Mouse (Mus musculus) thymus, adult 2 months (tissue): ENCODE measurements around the gene Cyp2w1. TPM values are rescaled to one million over a fixed set of nuclear protein-coding genes. Genes with fewer than 3 reads are reported as not detected.

Experiments
- DNase-seq: peaks from one replicate; pipeline ENCODE4 v3.0.0; 2021
- H3K27ac ChIP-seq: fragments of 200-500 bp; 2 replicates; pipeline ENCODE4 v1.5.1; 2012; ENCODE audit warnings: low read length, control low read depth; ENCODE audit not compliant: control insufficient read depth, insufficient read depth
- H3K27me3 ChIP-seq: fragments of 200-500 bp; 2 replicates; pipeline ENCODE4 v1.6.1; 2012; ENCODE audit warnings: mild to moderate bottlenecking, low read length, moderate library complexity, mixed read lengths; ENCODE audit not compliant: control insufficient read depth, insufficient read depth
- H3K36me3 ChIP-seq: fragments of 200-500 bp; 2 replicates; pipeline ENCODE4 v1.6.1; 2012; ENCODE audit warnings: mild to moderate bottlenecking, low read length, moderate library complexity; ENCODE audit not compliant: control insufficient read depth, insufficient read depth
- H3K4me1 ChIP-seq: fragments of 200-500 bp; replicated peaks from 2 replicates; pipeline ENCODE4 v1.6.1; 2012; ENCODE audit warnings: low read length; ENCODE audit not compliant: control insufficient read depth, insufficient read depth
- H3K4me3 ChIP-seq: fragments of 200-500 bp; 2 replicates; pipeline ENCODE4 v1.5.1; 2012; ENCODE audit warnings: mild to moderate bottlenecking, low read length, control low read depth, moderate library complexity; ENCODE audit not compliant: control insufficient read depth, insufficient read depth
- CTCF ChIP-seq: fragments of 200-500 bp; IDR thresholded peaks from 2 replicates; pipeline ENCODE4 v1.5.1; 2012; ENCODE audit warnings: mild to moderate bottlenecking, control low read depth, low read length, moderate library complexity, borderline replicate concordance; ENCODE audit not compliant: control insufficient read depth, poor library complexity, insufficient read depth; ENCODE audit errors: extremely low read depth
- POLR2A ChIP-seq: fragments of 200-500 bp; IDR thresholded peaks from 2 replicates; pipeline ENCODE4 v1.6.1; 2012; ENCODE audit warnings: mild to moderate bottlenecking, low read length, control low read depth, moderate library complexity; ENCODE audit not compliant: control insufficient read depth, poor library complexity, insufficient read depth; ENCODE audit errors: extremely low read depth
- WGBS: fragments of 180-500 bp; shearing (Covaris S2); methylation state at CpG from one replicate; pipeline ENCODE4 v1.1.7; 2018; 5-methylcytosine and 5-hydroxymethylcytosine counted together
- polyA plus RNA-seq: library from polyadenylated mRNA; depleted of rRNA; stranded (reverse); fragments of >200 nt; gene quantifications from 2 replicates; pipeline ENCODE4 v1.2.3, GENCODE M21; 2012

Gene Cyp2w1
- polyA plus RNA-seq, 1 experiment, result 0.20 TPM

GRCm38 (mm10) chr5:139338403-139338802 is 14.0 kb upstream of the Cyp2w1 start:
- no peaks in the 10 kb centered on the region for H3K27me3 ChIP-seq
- H3K27ac ChIP-seq, result no peak overlapping the region
- 92% methylated on average over 3 of the region's 3 CpGs for WGBS
- no peak for TF ChIP-seq POLR2A
- TF ChIP-seq CTCF, result no peak
- no peak overlapping the region for H3K4me3 ChIP-seq
- peaks cover 22% of the 10 kb centered on the region for H3K36me3 ChIP-seq
- H3K4me1 ChIP-seq, result no peaks in the 10 kb centered on the region
- no peak for DNase-seq

GRCm38 (mm10) chr5:139338891-139339290 is 13.5 kb upstream of the Cyp2w1 start:
- TF ChIP-seq POLR2A (no peak), CTCF (no peak)
- WGBS, result 96% methylated on average over 11 of the region's 11 CpGs
- no peak overlapping the region for H3K4me3 ChIP-seq
- H3K27ac ChIP-seq, result no peak overlapping the region
- H3K27me3 ChIP-seq, result no peaks in the 10 kb centered on the region
- DNase-seq, result no peak
- peaks cover 22% of the 10 kb centered on the region for H3K36me3 ChIP-seq
- peaks cover 4% of the 10 kb centered on the region; the same call in 1 of the 2 replicates for H3K4me1 ChIP-seq

GRCm38 (mm10) chr5:139344021-139344686 is 8.3 kb upstream of the Cyp2w1 start:
- peak overlapping the region; percentile 91 for H3K4me3 ChIP-seq
- peaks cover 14% of the 10 kb centered on the region for H3K4me1 ChIP-seq
- no peaks in the 10 kb centered on the region for H3K27me3 ChIP-seq
- 7% methylated on average over 12 of the region's 12 CpGs for WGBS
- TF ChIP-seq POLR2A (no peak), CTCF (peak; percentile 90; the same call in 1 of the 2 replicates)
- H3K36me3 ChIP-seq, result peaks cover 13% of the 10 kb centered on the region
- DNase-seq, result peak; percentile 76
- H3K27ac ChIP-seq, result no peak overlapping the region

GRCm38 (mm10) chr5:139344687-139345363 is 7.6 kb upstream of the Cyp2w1 start:
- Histone ChIP-seq H3K27me3 (no peaks in the 10 kb centered on the region), H3K4me3 (peak overlapping the region; percentile 91), H3K27ac (no peak overlapping the region), H3K36me3 (peaks cover 10% of the 10 kb centered on the region), H3K4me1 (peaks cover 14% of the 10 kb centered on the region)
- TF ChIP-seq CTCF, result 0 out of 2 replicates have a peak, but pooled peaks have one; percentile 30
- 0 out of 2 replicates have a peak, but pooled peaks have one; percentile 34 for TF ChIP-seq POLR2A
- DNase-seq, result peak; percentile 92
- WGBS, result under 1% methylated on average over 33 of the region's 33 CpGs

- H3K4me1 ChIP-seq, result peaks cover 14% of the 10 kb centered on the region
- WGBS, result 15% methylated on average over 5 of the region's 5 CpGs
- H3K27me3 ChIP-seq, result no peaks in the 10 kb centered on the region
- peaks cover 10% of the 10 kb centered on the region for H3K36me3 ChIP-seq
- H3K27ac ChIP-seq, result no peak overlapping the region
- TF ChIP-seq CTCF, result no peak
- TF ChIP-seq POLR2A, result no peak
- DNase-seq, result no peak
- H3K4me3 ChIP-seq, result no peak overlapping the region
Observed at GRCm38 (mm10) chr5:139345364-139345714, 7.1 kb upstream of the Cyp2w1 start.

GRCm38 (mm10) chr5:139347225-139347624 is 5.2 kb upstream of the Cyp2w1 start:
- H3K27me3 ChIP-seq, result no peaks in the 10 kb centered on the region
- no peak overlapping the region for H3K4me3 ChIP-seq
- TF ChIP-seq POLR2A (no peak), CTCF (no peak)
- peaks cover 14% of the 10 kb centered on the region for H3K4me1 ChIP-seq
- 93% methylated on average over 1 of the region's 1 CpGs for WGBS
- DNase-seq, result no peak
- H3K27ac ChIP-seq, result no peak overlapping the region
- peaks cover under 1% of the 10 kb centered on the region; the same call in 1 of the 2 replicates for H3K36me3 ChIP-seq

- Histone ChIP-seq H3K4me1 (0 out of 2 replicates have a peak, but pooled peaks cover 3% of the 10 kb centered on the region), H3K27ac (no peak overlapping the region), H3K4me3 (no peak overlapping the region), H3K27me3 (no peaks in the 10 kb centered on the region), H3K36me3 (no peaks in the 10 kb centered on the region)
- no peak for DNase-seq
- TF ChIP-seq POLR2A, result no peak
- TF ChIP-seq CTCF, result no peak
- 87% methylated on average over 6 of the region's 6 CpGs for WGBS
Observed at GRCm38 (mm10) chr5:139349713-139350112, 2.7 kb upstream of the Cyp2w1 start.
